Mouse (Mus musculus) NIH3T3 (cell line): ENCODE measurements around the gene Ppp1r9a.

ENCODE experiments used
- DNase-seq: peaks from one replicate; pipeline ENCODE4 v3.0.0-alpha.2; 2012; ENCODE audit warnings: low read depth

The Ppp1r9a gene

GRCm38 (mm10) chr6:5008166-5008565 lies 105.4 kb downstream of the Ppp1r9a start:
- no peak for DNase-seq

GRCm38 (mm10) chr6:5008603-5009002 lies 105.9 kb downstream of the Ppp1r9a start:
- no peak for DNase-seq

- DNase-seq = no peak
Measured at GRCm38 (mm10) chr6:5010553-5011416, 108.1 kb downstream of the Ppp1r9a start.

- no peak for DNase-seq
Measured at GRCm38 (mm10) chr6:5012794-5013193, 110.1 kb downstream of the Ppp1r9a start.

- no peak for DNase-seq
Measured at GRCm38 (mm10) chr6:5014567-5014966, 111.8 kb downstream of the Ppp1r9a start.

GRCm38 (mm10) chr6:5015173-5015572 lies 112.5 kb downstream of the Ppp1r9a start:
- no peak for DNase-seq

- no peak for DNase-seq
Measured at GRCm38 (mm10) chr6:5017945-5018511, 115.3 kb downstream of the Ppp1r9a start.

GRCm38 (mm10) chr6:5019208-5019607 lies 116.5 kb downstream of the Ppp1r9a start:
- no peak for DNase-seq

- no peak for DNase-seq
Measured at GRCm38 (mm10) chr6:5019969-5020368, 117.3 kb downstream of the Ppp1r9a start.

- DNase-seq = no peak
Measured at GRCm38 (mm10) chr6:5020510-5020909, 117.8 kb downstream of the Ppp1r9a start.

- DNase-seq = no peak
Measured at GRCm38 (mm10) chr6:5022677-5023076, 120.0 kb downstream of the Ppp1r9a start.

- DNase-seq = no peak
Measured at GRCm38 (mm10) chr6:5024893-5025292, 122.2 kb downstream of the Ppp1r9a start.

- no peak for DNase-seq
Measured at GRCm38 (mm10) chr6:5026772-5027171, 124.1 kb downstream of the Ppp1r9a start.

- DNase-seq = no peak
Measured at GRCm38 (mm10) chr6:5027213-5027612, 124.5 kb downstream of the Ppp1r9a start.

GRCm38 (mm10) chr6:5027801-5028200 lies 125.1 kb downstream of the Ppp1r9a start:
- DNase-seq = no peak

GRCm38 (mm10) chr6:5029205-5029927 lies 126.6 kb downstream of the Ppp1r9a start:
- DNase-seq = no peak

- no peak for DNase-seq
Measured at GRCm38 (mm10) chr6:5029956-5030355, 127.2 kb downstream of the Ppp1r9a start.

GRCm38 (mm10) chr6:5032986-5033633 lies 130.4 kb downstream of the Ppp1r9a start:
- no peak for DNase-seq

GRCm38 (mm10) chr6:5037225-5037624 lies 134.5 kb downstream of the Ppp1r9a start:
- no peak for DNase-seq

- DNase-seq = no peak
Measured at GRCm38 (mm10) chr6:5038140-5038749, 135.5 kb downstream of the Ppp1r9a start.

GRCm38 (mm10) chr6:5039316-5039715 lies 136.6 kb downstream of the Ppp1r9a start:
- DNase-seq = no peak

GRCm38 (mm10) chr6:5045854-5046253 lies 143.1 kb downstream of the Ppp1r9a start:
- no peak for DNase-seq
